Mouse (Mus musculus): ENCODE measurements around the gene Scrn3.

- TF ChIP-seq CTCF (IDR thresholded peaks at IDR 0.05; ENCODE audit: extremely low read depth, insufficient read depth, low read length): no peak
- no peak for TF ChIP-seq POLR2A (IDR thresholded peaks at IDR 0.05; ENCODE audit: extremely low read depth, insufficient read depth, low read length)
Measured at GRCm38 (mm10) chr2:73264611-73265195, 47.7 kb upstream of the Scrn3 start.

All from cortical plate, adult 2 months (tissue).